Mouse (Mus musculus) lung, adult 2 months (tissue): ENCODE results near the gene Wdr45b.

ENCODE experiments used
- CTCF ChIP-seq: fragments of 200-500 bp; IDR thresholded peaks from 2 replicates; pipeline ENCODE4 v1.5.1; 2011; ENCODE audit warnings: mild to moderate bottlenecking, low read length, control low read depth; ENCODE audit not compliant: insufficient read depth
- POLR2A ChIP-seq: fragments of 200-500 bp; IDR thresholded peaks from 2 replicates; pipeline ENCODE4 v1.6.1; 2011; ENCODE audit warnings: low read depth, mild to moderate bottlenecking, control low read depth, low read length, borderline replicate concordance; ENCODE audit errors: extremely low read depth

- TF ChIP-seq POLR2A (no peak), CTCF (no peak)
Measured at GRCm38 (mm10) chr11:121306608-121307007, 47.6 kb downstream of the Wdr45b start.
